Mouse (Mus musculus) lung, postnatal 0 days (tissue): ENCODE measurements at regions not wholly inside any gene's neighbourhood (a gene's known extent, or its start where the extent isn't known, plus 50 kb on each side); places are given as distances from the start of the nearest gene placed in this dataset.

Experiments used
- ATAC-seq: fragments of 200-750 bp; cut with Nextera tagmentation; 2 replicates; pipeline ENCODE4 v1.8.0; 2017; ENCODE audit warnings: moderate library complexity
- DNase-seq: peaks from one replicate; pipeline ENCODE4 v3.0.0-alpha.2; 2016; ENCODE audit warnings: low spot score
- H3K27ac ChIP-seq: fragments of 300-500 bp; sonication (generic); 2 replicates; pipeline ENCODE4 v1.5.1; 2014; ENCODE audit warnings: antibody characterized with exemption, mild to moderate bottlenecking, low read length, mixed read lengths
- H3K27me3 ChIP-seq: fragments of 300-500 bp; sonication (generic); replicated peaks from 2 replicates; pipeline ENCODE4 v1.6.1; 2014; ENCODE audit warnings: low read length, mixed read lengths; ENCODE audit not compliant: insufficient read depth
- H3K36me3 ChIP-seq: fragments of 300-500 bp; sonication (generic); 2 replicates; pipeline ENCODE4 v1.6.1; 2014; ENCODE audit warnings: low read length, mixed read lengths; ENCODE audit not compliant: insufficient read depth
- H3K4me1 ChIP-seq: fragments of 300-500 bp; sonication (generic); 2 replicates; pipeline ENCODE4 v1.6.1; 2014; ENCODE audit warnings: antibody characterized with exemption, low read depth, low read length, mixed read lengths; ENCODE audit not compliant: insufficient read depth
- H3K4me2 ChIP-seq: fragments of 300-500 bp; sonication (generic); replicated peaks from 2 replicates; pipeline ENCODE4 v1.6.1; 2014; ENCODE audit warnings: low read depth, mild to moderate bottlenecking, low read length, moderate library complexity, mixed read lengths
- H3K4me3 ChIP-seq: fragments of 300-500 bp; sonication (generic); 2 replicates; pipeline ENCODE4 v1.5.1; 2014; ENCODE audit warnings: low read depth, low read length
- H3K9ac ChIP-seq: fragments of 300-500 bp; sonication (generic); replicated peaks from 2 replicates; pipeline ENCODE4 v1.6.1; 2014; ENCODE audit warnings: low read depth, mild to moderate bottlenecking
- H3K9me3 ChIP-seq: fragments of 300-500 bp; sonication (generic); 2 replicates; pipeline ENCODE4 v1.6.1; 2016; ENCODE audit warnings: low read length, mixed read lengths
- CTCF ChIP-seq: IDR thresholded peaks from 2 replicates; pipeline ENCODE4 v1.5.1; 2016; ENCODE audit warnings: antibody characterized with exemption, mild to moderate bottlenecking
- EP300 ChIP-seq: IDR thresholded peaks from 2 replicates; pipeline ENCODE4 v1.6.1; 2016; ENCODE audit warnings: antibody characterized with exemption, mild to moderate bottlenecking, control low read depth
- WGBS: fragments of 180-500 bp; shearing (Covaris S2); extraction: QIAGEN DNeasy Blood & Tissue Kit; methylation state at CpG from one replicate; pipeline ENCODE4 v1.1.7; 2014; 5-methylcytosine and 5-hydroxymethylcytosine counted together

DNA sequence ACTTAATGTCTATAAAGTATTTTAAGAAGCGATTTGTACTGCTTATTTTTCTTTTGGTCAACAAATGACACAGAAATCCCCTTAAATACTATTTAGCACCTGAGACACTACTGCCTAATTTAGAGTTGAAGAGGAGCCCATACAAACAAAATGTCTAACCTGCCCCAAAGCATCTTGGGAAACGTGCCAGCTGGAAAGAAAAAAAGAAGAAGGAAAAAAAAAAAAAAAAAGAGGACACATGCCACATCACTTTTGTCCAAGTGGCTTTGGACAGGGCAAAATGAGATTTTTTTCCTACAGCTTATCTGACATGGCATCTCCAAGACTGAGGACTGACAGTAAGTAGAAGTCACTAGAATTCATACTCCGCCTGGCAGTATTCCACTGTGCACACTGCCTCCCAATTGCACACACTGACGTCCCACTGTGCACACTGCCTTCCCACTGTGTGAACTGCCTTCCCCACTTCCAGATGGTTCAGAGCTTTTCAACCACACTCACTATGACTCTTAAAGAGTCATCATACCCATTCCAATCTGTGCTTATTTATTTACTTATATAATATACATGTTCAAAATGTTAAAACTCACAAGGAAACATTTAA lies 135.3 kb upstream of the Slc44a1 start:
- no peaks in the 10 kb centered on the region for H3K4me1 ChIP-seq
- H3K27me3 ChIP-seq = no peaks in the 10 kb centered on the region
- TF ChIP-seq CTCF (no peak), EP300 (no peak)
- no peaks in the 10 kb centered on the region for H3K36me3 ChIP-seq
- no peak overlapping the region for H3K9ac ChIP-seq
- H3K27ac ChIP-seq = no peak overlapping the region
- H3K4me2 ChIP-seq = no peak overlapping the region
- no peak overlapping the region for H3K4me3 ChIP-seq
- ATAC-seq (no peak), DNase-seq (no peak)
- H3K9me3 ChIP-seq = no peaks in the 10 kb centered on the region
- WGBS = 75% methylated on average over 4 of the region's 4 CpGs

GRCm38 (mm10) chr4:53304290-53304654 lies 135.9 kb upstream of the Slc44a1 start:
- 45% methylated on average over 2 of the region's 2 CpGs for WGBS

GRCm38 (mm10) chr4:53303621-53304289 lies 136.5 kb upstream of the Slc44a1 start:
- DNase-seq (no peak), ATAC-seq (no peak)
- Histone ChIP-seq H3K4me1 (no peaks in the 10 kb centered on the region), H3K36me3 (no peaks in the 10 kb centered on the region), H3K9ac (no peak overlapping the region), H3K4me3 (no peak overlapping the region), H3K9me3 (no peaks in the 10 kb centered on the region), H3K4me2 (no peak overlapping the region), H3K27me3 (no peaks in the 10 kb centered on the region), H3K27ac (no peak overlapping the region)
- TF ChIP-seq EP300 (no peak), CTCF (no peak)
- 54% methylated on average over 4 of the region's 4 CpGs for WGBS

More at GRCm38 (mm10) chr4:53304290-53304654, 135.9 kb upstream of the Slc44a1 start:
- Histone ChIP-seq H3K27ac (no peak overlapping the region), H3K4me3 (no peak overlapping the region), H3K4me1 (no peaks in the 10 kb centered on the region), H3K36me3 (no peaks in the 10 kb centered on the region), H3K4me2 (no peak overlapping the region), H3K27me3 (no peaks in the 10 kb centered on the region), H3K9me3 (no peaks in the 10 kb centered on the region), H3K9ac (no peak overlapping the region)
- DNase-seq (peak; percentile 16), ATAC-seq (no peak)
- TF ChIP-seq EP300 (no peak), CTCF (no peak)

- no peaks in the 10 kb centered on the region for H3K36me3 ChIP-seq
- H3K4me1 ChIP-seq = no peaks in the 10 kb centered on the region
- TF ChIP-seq EP300 = no peak
- no peak for TF ChIP-seq CTCF
- no peaks in the 10 kb centered on the region for H3K27me3 ChIP-seq
- no peak overlapping the region for H3K4me2 ChIP-seq
- H3K9ac ChIP-seq = no peak overlapping the region
- H3K9me3 ChIP-seq = peaks cover 3% of the 10 kb centered on the region; the same call in 1 of the 2 replicates
- ATAC-seq (peak; percentile 9; the same call in 1 of the 2 replicates), DNase-seq (no peak)
- H3K27ac ChIP-seq = no peak overlapping the region
- no peak overlapping the region for H3K4me3 ChIP-seq
Observed at GRCm38 (mm10) chr4:53297975-53298374, 138.3 kb upstream of the Abca1 start.

DNA sequence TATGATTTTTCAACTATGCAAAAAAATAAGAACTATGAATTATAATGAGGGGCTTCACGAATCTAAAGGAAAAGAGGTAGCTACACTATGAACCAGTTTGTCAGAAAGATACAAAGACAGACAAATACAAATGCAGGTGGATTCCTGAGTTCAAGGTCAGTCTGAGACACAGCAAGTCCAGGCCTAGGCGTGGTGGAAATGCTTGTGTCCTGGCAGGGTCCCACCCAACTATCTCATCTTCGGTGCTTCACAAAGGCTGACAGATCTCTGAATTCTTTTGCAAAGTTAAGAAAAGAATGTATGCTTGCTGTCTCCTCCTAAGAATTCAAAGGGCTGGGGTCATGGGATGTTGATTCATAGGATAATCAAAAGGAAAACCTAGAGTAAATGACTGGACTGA lies 132.9 kb upstream of the Abca1 start:
- H3K9ac ChIP-seq = no peak overlapping the region
- no peak for ATAC-seq
- no peaks in the 10 kb centered on the region for H3K36me3 ChIP-seq
- no peak for DNase-seq
- H3K4me1 ChIP-seq = no peaks in the 10 kb centered on the region
- H3K4me3 ChIP-seq = no peak overlapping the region
- H3K4me2 ChIP-seq = no peak overlapping the region
- peaks cover 3% of the 10 kb centered on the region; the same call in 1 of the 2 replicates for H3K9me3 ChIP-seq
- TF ChIP-seq CTCF = no peak
- TF ChIP-seq EP300 = no peak
- WGBS = 83% methylated on average over 3 of the region's 3 CpGs
- no peaks in the 10 kb centered on the region for H3K27me3 ChIP-seq
- no peak overlapping the region for H3K27ac ChIP-seq

DNA sequence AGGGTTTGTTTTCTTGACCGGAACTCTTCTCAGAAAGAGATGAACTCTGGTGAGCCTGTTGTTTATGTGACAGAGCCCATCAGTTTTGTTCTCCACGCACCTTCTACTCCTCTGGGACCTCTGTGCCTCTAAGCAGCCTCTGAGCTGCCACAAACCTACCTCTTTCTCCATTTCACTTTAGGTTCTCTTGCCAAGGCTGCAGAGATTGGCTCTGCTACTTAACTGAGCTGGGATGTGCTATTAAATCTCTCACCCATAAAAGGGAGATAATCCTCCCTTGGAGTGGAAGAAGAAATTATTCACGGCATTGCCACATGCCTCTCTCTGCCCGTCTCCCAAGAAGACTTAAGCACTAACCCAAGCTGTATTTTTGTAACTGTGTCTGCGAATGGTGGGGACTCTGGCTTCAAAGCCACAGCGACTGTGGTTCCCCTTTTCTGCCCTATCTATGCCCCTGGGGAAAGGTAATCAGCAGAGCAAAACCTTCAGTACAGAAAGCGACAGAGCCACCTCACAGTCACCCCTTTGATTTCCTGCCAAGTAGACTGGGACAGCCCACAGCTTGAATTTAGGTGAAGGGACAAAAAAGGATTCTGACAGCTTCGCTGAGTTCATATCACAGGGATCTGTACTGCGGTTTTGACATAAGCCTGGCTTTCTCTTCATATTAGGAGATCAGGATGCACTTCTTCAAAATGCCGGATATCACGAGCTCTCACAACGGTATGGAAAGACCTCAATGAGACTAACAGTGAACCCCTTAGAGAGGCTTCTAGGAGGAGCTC lies 118.2 kb upstream of the Abca1 start:
- no peak overlapping the region for H3K4me2 ChIP-seq
- H3K9me3 ChIP-seq = no peaks in the 10 kb centered on the region
- no peaks in the 10 kb centered on the region for H3K4me1 ChIP-seq
- TF ChIP-seq EP300 (no peak), CTCF (no peak)
- ATAC-seq = no peak
- H3K27ac ChIP-seq = no peak overlapping the region
- H3K4me3 ChIP-seq = no peak overlapping the region
- no peak overlapping the region for H3K9ac ChIP-seq
- H3K27me3 ChIP-seq = no peaks in the 10 kb centered on the region
- 52% methylated on average over 12 of the region's 12 CpGs for WGBS
- DNase-seq = no peak
- H3K36me3 ChIP-seq = no peaks in the 10 kb centered on the region
